Mouse (Mus musculus) CH12.LX (cell line): ENCODE results near the gene Wnt9b.

ENCODE experiments used
- CHD1 ChIP-seq: IDR thresholded peaks from 2 replicates; pipeline ENCODE4 v1.6.1; 2012; ENCODE audit warnings: low read depth, low read length, improper control_type of control experiment, inconsistent platforms
- IRF4 ChIP-seq: IDR thresholded peaks from 2 replicates; pipeline ENCODE4 v1.6.1; 2014; ENCODE audit warnings: low read depth, mild to moderate bottlenecking, inconsistent platforms, low read length, improper control_type of control experiment
- MYC ChIP-seq: IDR thresholded peaks from 2 replicates; pipeline ENCODE4 v1.6.1; 2011; ENCODE audit warnings: low read depth, mild to moderate bottlenecking, improper control_type of control experiment, low read length
- TCF12 ChIP-seq: IDR thresholded peaks from 2 replicates; pipeline ENCODE4 v1.6.1; 2014; ENCODE audit warnings: low read depth, mild to moderate bottlenecking, inconsistent platforms, low read length, improper control_type of control experiment
- USF2 ChIP-seq: conservative IDR thresholded peaks from 2 replicates; pipeline ENCODE4 v1.6.1; 2011; ENCODE audit warnings: low read depth, low read length, improper control_type of control experiment

DNA sequence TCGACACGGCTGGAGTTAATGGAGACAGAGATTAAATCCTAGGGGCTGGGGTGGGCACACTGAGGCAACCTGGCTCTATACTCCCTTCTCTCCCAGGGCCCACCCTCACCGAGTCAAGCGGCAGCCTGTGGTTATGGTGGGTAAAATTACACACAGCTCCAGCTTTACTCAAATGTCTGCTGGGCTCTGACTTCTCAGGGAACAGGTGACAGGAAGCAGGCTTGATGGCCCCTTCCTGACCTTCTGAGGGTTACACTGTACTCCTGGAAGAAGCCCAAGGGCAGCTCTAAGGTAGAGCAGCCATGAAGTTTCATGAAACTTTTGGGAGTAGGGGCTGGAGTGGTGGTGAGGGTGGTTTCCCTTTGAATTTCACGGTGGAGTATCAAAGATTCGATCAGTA, 62.9 kb downstream of the Wnt9b start:
- TF ChIP-seq IRF4 (no peak), USF2 (no peak), TCF12 (no peak), MYC (no peak), CHD1 (no peak)
